Mouse (Mus musculus) cortical plate, adult 2 months (tissue): ENCODE results near the gene Thoc2.
A peak's percentile ranks its signal among the peaks of the same experiment; 100 is the strongest.

Experiments
- CTCF ChIP-seq: fragments of 200-500 bp; IDR thresholded peaks from 2 replicates; pipeline ENCODE4 v1.5.1; 2011; ENCODE audit warnings: mild to moderate bottlenecking, control low read depth, low read length; ENCODE audit not compliant: insufficient read depth; ENCODE audit errors: extremely low read depth
- POLR2A ChIP-seq: fragments of 200-500 bp; IDR thresholded peaks from 2 replicates; pipeline ENCODE4 v1.6.1; 2011; ENCODE audit warnings: mild to moderate bottlenecking, low read length, control low read depth; ENCODE audit not compliant: insufficient read depth; ENCODE audit errors: extremely low read depth

DNA sequence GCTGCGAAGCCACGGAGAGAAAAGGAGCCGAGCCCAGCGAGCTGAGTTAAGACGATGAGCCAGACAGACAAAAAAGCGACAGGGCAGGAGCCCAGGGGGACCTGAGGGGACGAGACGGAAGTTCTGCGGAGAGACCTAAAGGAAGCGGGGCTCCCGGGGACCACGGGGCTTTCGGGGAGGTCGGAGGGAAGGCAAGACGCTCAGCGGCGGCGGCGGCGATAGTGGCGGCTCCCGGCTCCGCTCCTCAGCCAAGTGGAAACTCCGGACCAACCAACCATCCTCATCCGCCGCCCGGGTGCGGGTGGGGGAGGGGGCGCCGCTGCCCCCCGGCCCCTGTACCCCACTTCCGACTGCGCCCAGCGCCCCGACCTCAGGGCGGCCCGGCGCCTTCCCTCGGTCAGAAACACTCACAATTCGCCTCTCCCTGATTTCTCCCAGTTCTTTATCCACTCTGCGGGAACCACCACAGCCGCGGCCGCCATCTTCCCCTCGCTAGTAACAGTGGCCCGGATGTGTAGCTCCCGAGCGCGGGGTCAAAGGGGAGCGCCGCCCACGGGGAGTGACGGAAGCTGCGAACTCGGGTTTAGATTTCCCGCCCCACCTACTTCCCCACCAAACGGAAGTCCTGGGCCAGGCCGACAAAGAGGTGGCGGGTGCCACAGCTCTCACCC is 8.9 kb downstream of the Thoc2 start:
- TF ChIP-seq POLR2A (peak; percentile 66; the same call in 1 of the 2 replicates), CTCF (no peak)
